Mouse (Mus musculus): ENCODE measurements around the gene Hps4. TPM values are rescaled to one million over a fixed set of nuclear protein-coding genes. Genes with fewer than 3 reads are reported as not detected.
"Not testable (repeated sequence)": the region's sequence is repeated elsewhere in the genome, so short reads cannot be mapped to it uniquely, and the experiment has no call there.

Gene Hps4
- total RNA-seq, 4 experiments from 2014 or later, result 4.5 to 7.3 (median 5.5) TPM

- DNase-seq (ENCODE audit: low spot score in 2 of 2), result no peak
Observed at GRCm38 (mm10) chr5:112399284-112399683, 56.4 kb downstream of the Hps4 start.

DNA sequence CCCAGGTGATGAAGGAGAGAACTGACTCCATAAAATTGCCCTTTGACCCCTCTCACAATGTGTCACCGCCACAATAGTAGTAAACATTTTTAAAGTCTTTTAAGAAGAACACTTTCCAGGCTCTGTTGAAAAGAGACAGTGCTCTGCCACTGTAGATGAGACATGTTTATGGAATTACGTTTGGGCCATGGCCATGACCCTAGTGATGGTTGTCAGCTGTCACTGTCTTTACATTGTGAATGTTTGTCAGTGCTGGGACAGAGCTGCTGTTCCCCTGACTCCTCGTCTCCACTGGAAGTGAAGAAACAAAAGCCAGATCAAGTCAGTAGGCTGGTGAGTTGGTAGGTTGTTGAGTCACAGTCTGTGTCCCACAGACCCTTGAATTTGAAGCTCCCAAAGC, 59.6 kb downstream of the Hps4 start:
- no peak for DNase-seq (ENCODE audit: low spot score in 2 of 2)

GRCm38 (mm10) chr5:112406017-112406416, 63.1 kb downstream of the Hps4 start:
- DNase-seq (ENCODE audit: low spot score in 2 of 2), result no peak

GRCm38 (mm10) chr5:112409274-112409673, 66.4 kb downstream of the Hps4 start:
- DNase-seq (ENCODE audit: low spot score in 2 of 2), result no peak

GRCm38 (mm10) chr5:112411072-112411471, 68.2 kb downstream of the Hps4 start:
- DNase-seq (ENCODE audit: low spot score in 2 of 2), result no peak

DNA sequence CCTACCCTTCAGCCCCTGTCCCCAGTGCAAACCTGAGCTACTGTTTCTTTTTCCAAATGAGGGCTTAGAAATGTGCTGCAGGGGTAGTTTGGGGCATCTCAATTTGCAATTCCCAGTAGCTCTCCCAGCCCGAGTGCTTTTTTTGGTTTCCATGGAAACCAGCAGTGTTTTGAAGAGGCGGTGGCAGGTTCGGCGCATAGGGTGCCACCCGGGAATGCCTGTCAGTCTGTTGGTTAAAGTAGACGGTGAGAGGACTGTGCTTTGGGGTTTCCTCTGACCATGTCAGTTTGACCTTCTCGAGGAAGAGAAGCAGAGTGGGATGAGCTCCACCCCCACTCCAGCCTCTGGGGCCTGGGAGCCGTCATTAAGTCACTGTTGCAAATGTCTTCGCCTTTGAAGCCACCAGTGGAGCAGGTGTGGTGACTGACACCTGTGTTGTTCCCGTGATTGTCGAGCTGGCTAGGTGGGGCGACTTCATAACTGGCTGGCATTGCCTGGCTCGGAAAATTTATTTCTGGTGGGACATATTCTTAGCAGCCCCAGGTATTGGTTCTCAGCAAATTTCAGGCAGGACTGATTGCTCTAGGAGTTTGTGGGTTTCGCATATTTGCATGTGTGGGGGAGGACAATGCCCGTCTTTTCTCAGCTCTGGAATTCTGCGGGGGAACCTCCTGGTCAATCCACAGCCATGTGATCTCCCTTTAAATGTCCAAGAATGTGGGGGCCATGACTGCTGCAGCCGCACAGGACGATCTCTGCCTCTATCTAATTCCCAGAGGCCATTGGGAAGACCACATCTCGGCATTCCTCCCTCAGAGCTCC, 68.8 kb downstream of the Hps4 start:
- no peak for DNase-seq (ENCODE audit: low spot score in 2 of 2)

- not testable (repeated sequence) for DNase-seq (ENCODE audit: low spot score in 2 of 2)
Observed at GRCm38 (mm10) chr5:112412781-112413180, 69.9 kb downstream of the Hps4 start.

DNA sequence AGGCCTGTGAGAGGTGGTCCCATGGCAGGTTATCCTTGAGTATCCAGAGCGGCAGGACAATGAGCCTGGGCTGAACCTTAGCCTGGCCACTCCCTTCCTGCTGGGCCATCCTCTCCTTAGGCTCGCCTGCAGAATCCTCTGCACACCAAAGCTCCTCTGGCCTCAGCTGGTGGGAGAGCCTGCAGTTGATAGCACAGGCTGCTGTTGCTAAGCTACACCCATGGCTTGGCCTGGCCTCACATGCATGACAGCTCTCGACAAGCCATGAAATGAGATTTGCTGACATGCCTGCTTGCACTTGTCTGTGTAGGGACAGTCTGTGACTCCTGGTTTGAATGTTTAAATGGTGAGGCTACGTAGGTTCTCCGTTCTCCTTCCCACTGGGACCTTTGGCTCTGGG, 73.8 kb downstream of the Hps4 start:
- no peak for DNase-seq (ENCODE audit: low spot score in 2 of 2)

- no peak for DNase-seq (ENCODE audit: low spot score in 2 of 2)
Observed at GRCm38 (mm10) chr5:112418023-112418422, 75.1 kb downstream of the Hps4 start.

GRCm38 (mm10) chr5:112419535-112419934, 76.7 kb downstream of the Hps4 start:
- no peak for DNase-seq (ENCODE audit: low spot score in 2 of 2)

DNA sequence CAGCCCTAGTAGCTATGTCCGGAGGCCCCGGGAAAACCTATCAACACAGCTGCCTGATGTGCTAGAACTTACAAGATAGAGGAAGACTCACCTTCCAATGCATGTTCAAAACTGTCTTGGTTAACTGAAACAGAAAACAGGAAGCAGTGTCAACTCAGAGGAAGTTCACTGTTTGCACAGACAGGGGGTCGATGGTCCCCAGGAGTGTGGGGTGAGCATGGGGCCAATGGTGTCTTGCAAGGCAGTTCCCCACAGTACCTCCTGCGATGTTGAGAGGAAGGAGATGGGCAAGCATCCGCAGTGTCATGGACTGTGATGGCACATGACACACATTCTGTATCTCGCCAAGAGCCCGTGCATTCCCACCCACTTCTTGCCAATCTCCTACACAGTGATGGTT, 83.8 kb downstream of the Hps4 start:
- no peak for DNase-seq (ENCODE audit: low spot score in 2 of 2)

GRCm38 (mm10) chr5:112427283-112427682, 84.4 kb downstream of the Hps4 start:
- DNase-seq (ENCODE audit: low spot score in 2 of 2), result no peak

Other genes with a start within 250 kb of the Hps4 start
- under 1 TPM in 2 of 4 experiments, not detected in 2; 0.40 to 0.58 TPM for gene Cryba4, start 90.6 kb upstream of the Hps4 start, total RNA-seq (2022)
- gene Crybb1, start 87.3 kb upstream of the Hps4 start, total RNA-seq (2022), result 1 to 10 TPM; 1.2 to 2.7 (median 2.2) TPM
- 10 to 100 TPM; 13.4 to 17.6 (median 16.0) TPM for gene Tpst2, start 66.4 kb upstream of the Hps4 start, total RNA-seq (2022)
- gene Tfip11, start 16.7 kb upstream of the Hps4 start, total RNA-seq (2022), result 10 to 100 TPM; 11.9 to 14.7 (median 14.2) TPM
- 1 to 10 TPM; 3.8 to 7.2 (median 5.1) TPM for gene Srrd, start within 50 bp of the Hps4 start, total RNA-seq (2022)
- gene Gm6583, start 12.9 kb downstream of the Hps4 start, total RNA-seq (2022), result not detected
- under 1 TPM in 3 of 4 experiments, not detected in 1; 0.15 to 0.99 (median 0.20) TPM for gene Asphd2, start 51.8 kb downstream of the Hps4 start, total RNA-seq (2022)
- not detected for gene Gm6588, start 106.3 kb downstream of the Hps4 start, total RNA-seq (2022)
- gene Sez6l, start 234.1 kb downstream of the Hps4 start, total RNA-seq (2022), result under 1 TPM in 3 of 4 experiments, not detected in 1; 0.04 to 0.19 (median 0.05) TPM